Mouse (Mus musculus) lung, adult 2 months (tissue): ENCODE data around the gene Tyw3.

Experiments used
- CTCF ChIP-seq: fragments of 200-500 bp; IDR thresholded peaks from 2 replicates; pipeline ENCODE4 v1.5.1; 2011; ENCODE audit warnings: mild to moderate bottlenecking, low read length, control low read depth; ENCODE audit not compliant: insufficient read depth
- POLR2A ChIP-seq: fragments of 200-500 bp; IDR thresholded peaks from 2 replicates; pipeline ENCODE4 v1.6.1; 2011; ENCODE audit warnings: low read depth, mild to moderate bottlenecking, control low read depth, low read length, borderline replicate concordance; ENCODE audit errors: extremely low read depth

DNA sequence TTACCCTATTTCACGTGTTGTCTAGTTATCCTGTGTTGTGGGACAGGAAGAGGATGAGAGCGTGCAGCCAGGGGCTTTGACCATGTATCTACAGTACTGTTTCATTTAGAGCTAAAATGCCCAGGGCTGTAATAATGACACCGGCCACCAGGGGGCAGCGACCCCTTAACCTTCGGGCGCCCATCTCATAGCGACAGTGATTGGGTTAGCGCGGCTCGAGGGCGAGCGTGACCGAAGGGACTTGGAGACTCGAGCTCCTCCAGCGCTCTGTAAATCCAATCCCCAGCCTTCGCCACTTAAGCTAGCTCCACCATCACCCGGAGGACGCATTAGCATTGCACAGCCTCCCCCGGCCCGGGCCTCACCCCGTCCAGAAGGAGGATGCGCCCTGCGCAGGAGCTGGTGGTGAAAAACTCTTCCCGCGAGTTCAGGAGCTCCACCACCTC lies 393 bp downstream of the Tyw3 start, which contains the start of gene Cryz:
- peak; percentile 67 for TF ChIP-seq CTCF
- peak; percentile 50; the same call in 1 of the 2 replicates for TF ChIP-seq POLR2A
